In genomic region chr9:6276395-6276794, GRCm38 (mm10) we compare ENCODE assay signal across 28 mouse cellular contexts. TPM values are rescaled to one million over a fixed set of nuclear protein-coding genes. Genes with fewer than 3 reads are reported as not detected.
"Had no signal": no experiment of that assay in that cellular context is flagged by ENCODE, and none has a peak within 500 bp of the region (broad histone marks: within the 10 kb centered on the region; RNA-seq: fewer than 3 reads in every experiment).

No protein-coding gene starts in this region.

- H3K4me2 ChIP-seq: heart, embryonic 11.5 days; heart, embryonic 13.5 days; heart, embryonic 15.5 days; hindbrain, embryonic 13.5 days; hindbrain, embryonic 15.5 days; kidney, embryonic 15.5 days; limb, embryonic 15.5 days; liver, embryonic 12.5 days had no signal

- H3K9ac ChIP-seq: heart, embryonic 13.5 days; heart, embryonic 15.5 days; hindbrain, embryonic 13.5 days; hindbrain, embryonic 15.5 days; kidney, embryonic 15.5 days; limb, embryonic 15.5 days; liver, embryonic 12.5 days; liver, embryonic 14.5 days had no signal

- H3K4me3 ChIP-seq: heart, adult 2 months; heart, embryonic 13.5 days; heart, embryonic 15.5 days; hindbrain, embryonic 13.5 days; hindbrain, embryonic 15.5 days; kidney, embryonic 15.5 days; limb, embryonic 15.5 days; liver, embryonic 12.5 days had no signal

- H3K9me3 ChIP-seq: heart, embryonic 13.5 days; heart, embryonic 15.5 days; hindbrain, embryonic 13.5 days; hindbrain, embryonic 15.5 days; kidney, embryonic 15.5 days; limb, embryonic 15.5 days; liver, embryonic 12.5 days had no signal

- H3K4me1 ChIP-seq: heart, embryonic 13.5 days; heart, embryonic 15.5 days; hindbrain, embryonic 13.5 days; hindbrain, embryonic 15.5 days; kidney, embryonic 15.5 days; limb, embryonic 15.5 days; liver, embryonic 12.5 days had no signal

- H3K27me3 ChIP-seq: heart, embryonic 13.5 days; heart, embryonic 15.5 days; hindbrain, embryonic 13.5 days; hindbrain, embryonic 15.5 days; kidney, embryonic 15.5 days; limb, embryonic 15.5 days; liver, embryonic 12.5 days had no signal

- H3K36me3 ChIP-seq: heart, embryonic 13.5 days; heart, embryonic 15.5 days; hindbrain, embryonic 13.5 days; hindbrain, embryonic 15.5 days; kidney, embryonic 15.5 days; limb, embryonic 15.5 days; liver, embryonic 12.5 days had no signal

- DNase-seq: gastrocnemius, postnatal 14 days; gastrocnemius, postnatal 36 days; heart, adult 11 months; heart, adult 2 months; heart, postnatal 14 days; heart, postnatal 36 days; kidney, adult 11 months; kidney, adult 2 months; kidney, adult 9 months; kidney, postnatal 14 days; kidney, postnatal 36 days; layer of hippocampus, adult 9-11 months; layer of hippocampus, postnatal 36 days; left cerebral cortex, postnatal 4 days had no signal

- H3K27ac ChIP-seq: heart, adult 2 months; heart, embryonic 13.5 days; heart, embryonic 15.5 days; hindbrain, embryonic 13.5 days; hindbrain, embryonic 15.5 days; hindbrain, postnatal 0 days; kidney, postnatal 0 days; limb, embryonic 15.5 days; liver, embryonic 12.5 days; liver, embryonic 14.5 days had no signal

- ATAC-seq: hindbrain, postnatal 0 days; intestine, embryonic 16.5 days; liver, embryonic 12.5 days had no signal

RNA-seq across cellular contexts. Expression of gene Ddi1, which starts 6.7 kb away (rescaled TPM):
- polyA plus RNA-seq: heart, adult 2 months; kidney, adult 2 months; large intestine, adult 2 months; liver, adult 2 months; liver, embryonic 14.5 days had no signal
